Mouse (Mus musculus): Measurements from ENCODE around the gene Agap1.

GRCm38 (mm10) chr1:89660804-89661203 lies 206.2 kb downstream of the Agap1 start:
- TF ChIP-seq POLR2A (IDR thresholded peaks at IDR 0.05; ENCODE audit: extremely low read depth, insufficient read depth, low read length) (no peak), CTCF (IDR thresholded peaks at IDR 0.05; ENCODE audit: extremely low read depth, insufficient read depth, low read length) (no peak)

Measured in cortical plate, adult 2 months (tissue).